Mouse (Mus musculus): ENCODE results near the gene Fras1.

- TF ChIP-seq EP300 (optimal IDR thresholded peaks at IDR 0.05) (no peak), CTCF (IDR thresholded peaks at IDR 0.05; ENCODE audit: low read depth) (no peak)
Observed at GRCm38 (mm10) chr5:96365590-96365989, 8.2 kb upstream of the Fras1 start.

All from stomach, postnatal 0 days (tissue).